Comparison of ENCODE assay signal across 17 mouse cellular contexts in the genomic region with DNA sequence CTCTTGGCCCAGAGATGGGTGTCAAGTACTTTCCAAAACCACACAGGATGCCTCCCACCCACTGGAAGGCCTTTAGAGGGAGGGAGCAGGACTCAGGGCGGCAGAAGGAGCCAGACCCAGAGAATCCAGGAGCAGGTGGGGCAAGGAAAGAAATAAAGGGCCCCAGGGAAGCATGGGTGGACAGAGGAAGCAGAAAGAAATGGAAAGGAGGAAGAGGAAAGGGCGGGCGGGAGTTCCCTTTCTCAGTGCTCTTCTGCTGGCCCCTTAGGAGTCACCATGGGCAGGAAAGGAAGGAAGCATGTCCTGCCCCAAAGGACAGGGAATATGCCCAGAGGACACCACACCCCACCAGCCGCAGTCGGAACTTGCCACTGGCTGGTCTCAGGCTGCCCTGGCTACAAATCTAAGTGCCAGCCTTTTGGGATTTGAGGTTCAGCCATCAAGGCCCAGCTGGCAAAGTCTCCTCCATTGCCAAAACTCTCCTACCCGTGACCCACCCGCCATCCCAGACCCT. TPM values are rescaled to one million over a fixed set of nuclear protein-coding genes. Genes with fewer than 3 reads are reported as not detected.
DNase-seq lines count a peak whose midpoint lies in the region; ATAC-seq and TF ChIP-seq lines count a peak whose summit lies in the region.
"Had no signal": no experiment of that assay in that cellular context is flagged by ENCODE, and none has a peak within 500 bp of the region (broad histone marks: within the 10 kb centered on the region; RNA-seq: fewer than 3 reads in every experiment).

No protein-coding gene starts in this region.

- no peak for ATAC-seq in heart, embryonic 12.5 days (ENCODE audit: insufficient number of reproducible peaks, low FRiP score)
- ATAC-seq in neural tube, embryonic 12.5 days (ENCODE audit: low FRiP score, low read depth), result no peak
- ATAC-seq in neural tube, embryonic 15.5 days (ENCODE audit: low FRiP score), result no peak
- ATAC-seq in megakaryocyte progenitor cell, adult 5-6 weeks (replicated peaks; ENCODE audit: poor library complexity), result no peak

- H3K27me3 ChIP-seq in heart, adult 2 months (ENCODE audit: control insufficient read depth, insufficient read depth, low read length), result no peaks in the 10 kb centered on the region
- H3K27me3 ChIP-seq in heart, embryonic 12.5 days (replicated peaks), result peaks cover 8% of the 10 kb centered on the region; the same call in 1 of the 2 replicates
- H3K27me3 ChIP-seq in neural tube, embryonic 12.5 days (replicated peaks), result no peaks in the 10 kb centered on the region; the same call in 1 of the 2 replicates
- H3K27me3 ChIP-seq in neural tube, embryonic 15.5 days (replicated peaks), result no peaks in the 10 kb centered on the region; the same call in 1 of the 2 replicates
- H3K27me3 ChIP-seq in limb, embryonic 10.5 days (ENCODE audit: low read depth, poor library complexity, severe bottlenecking), result no peaks in the 10 kb centered on the region

- no peaks in the 10 kb centered on the region for H3K36me3 ChIP-seq in heart, adult 2 months (ENCODE audit: control insufficient read depth, insufficient read depth, low read length)
- H3K36me3 ChIP-seq in heart, embryonic 12.5 days, result no peaks in the 10 kb centered on the region
- H3K36me3 ChIP-seq in neural tube, embryonic 12.5 days, result no peaks in the 10 kb centered on the region
- H3K36me3 ChIP-seq in neural tube, embryonic 15.5 days, result no peaks in the 10 kb centered on the region
- no peaks in the 10 kb centered on the region for H3K36me3 ChIP-seq in limb, embryonic 10.5 days
- H3K36me3 ChIP-seq: heart, embryonic 13.5 days had no signal

- no peak for TF ChIP-seq POLR2A in heart, adult 2 months (IDR thresholded peaks at IDR 0.05; ENCODE audit: insufficient read depth, low read depth, low read length)

- H3K9me3 ChIP-seq in heart, embryonic 12.5 days (replicated peaks), result no peaks in the 10 kb centered on the region
- no peaks in the 10 kb centered on the region for H3K9me3 ChIP-seq in neural tube, embryonic 12.5 days
- no peaks in the 10 kb centered on the region for H3K9me3 ChIP-seq in neural tube, embryonic 15.5 days (replicated peaks)
- no peaks in the 10 kb centered on the region for H3K9me3 ChIP-seq in limb, embryonic 10.5 days (replicated peaks)
- H3K9me3 ChIP-seq: heart, embryonic 13.5 days had no signal

- 53% methylated on average over 7 of the region's 7 CpGs for WGBS in heart, adult 2 months
- WGBS in heart, embryonic 12.5 days, result 72% methylated on average over 7 of the region's 7 CpGs
- 56% methylated on average over 7 of the region's 7 CpGs for WGBS in neural tube, embryonic 12.5 days
- WGBS in neural tube, embryonic 15.5 days, result 57% methylated on average over 7 of the region's 7 CpGs
- 82% methylated on average over 7 of the region's 7 CpGs for WGBS in limb, embryonic 10.5 days

- H3K4me1 ChIP-seq in heart, adult 2 months (ENCODE audit: control insufficient read depth, insufficient read depth, low read length), result peaks cover 8% of the 10 kb centered on the region
- peaks cover 33% of the 10 kb centered on the region for H3K4me1 ChIP-seq in heart, embryonic 12.5 days (replicated peaks)
- peaks cover 42% of the 10 kb centered on the region for H3K4me1 ChIP-seq in neural tube, embryonic 12.5 days
- peaks cover 39% of the 10 kb centered on the region for H3K4me1 ChIP-seq in neural tube, embryonic 15.5 days
- H3K4me1 ChIP-seq in limb, embryonic 10.5 days, result peaks cover 83% of the 10 kb centered on the region

- peak overlapping the region; percentile 55 for H3K27ac ChIP-seq in heart, adult 2 months
- no peak overlapping the region for H3K27ac ChIP-seq in heart, embryonic 12.5 days (ENCODE audit: poor library complexity, severe bottlenecking)
- no peak overlapping the region for H3K27ac ChIP-seq in neural tube, embryonic 12.5 days
- H3K27ac ChIP-seq in neural tube, embryonic 15.5 days (replicated peaks), result no peak overlapping the region
- peak overlapping the region; percentile 86 for H3K27ac ChIP-seq in limb, embryonic 10.5 days
- H3K27ac ChIP-seq: heart, embryonic 13.5 days; hindbrain, embryonic 14.5 days; layer of hippocampus, adult 2 months had no signal

- H3K4me2 ChIP-seq in heart, embryonic 12.5 days, result no peak overlapping the region
- no peak overlapping the region for H3K4me2 ChIP-seq in neural tube, embryonic 12.5 days (replicated peaks)
- no peak overlapping the region for H3K4me2 ChIP-seq in neural tube, embryonic 15.5 days
- H3K4me2 ChIP-seq: heart, embryonic 13.5 days; hindbrain, embryonic 14.5 days had no signal

- intact Hi-C loops in heart, adult 2 months (cut with DNase I), result loop anchor here (2.0 kb wide), 1 partner anchor 60 kb away; no protein-coding TSS in a partner anchor

- TF ChIP-seq CTCF in heart, adult 2 months (IDR thresholded peaks at IDR 0.05), result no peak

- peak in 1 of 2 experiments; percentile 39 for DNase-seq in heart, adult 2 months
- no peak for DNase-seq in limb, embryonic 10.5 days (ENCODE audit: low spot score)
- DNase-seq in thymus, postnatal 14 days, result no peak
- DNase-seq: cerebellum, postnatal 25 days; kidney, adult 18-20 months had no signal

- no peak for TF ChIP-seq EP300 in heart, adult 2 months (IDR thresholded peaks at IDR 0.05; ENCODE audit: insufficient read depth, low read depth, low read length)

- no peak overlapping the region for H3K9ac ChIP-seq in heart, adult 2 months (ENCODE audit: low read depth, low read length)
- no peak overlapping the region for H3K9ac ChIP-seq in heart, embryonic 12.5 days
- 0 out of 2 replicates have a peak overlapping the region, but pooled peaks have one; percentile 9 for H3K9ac ChIP-seq in neural tube, embryonic 12.5 days
- no peak overlapping the region for H3K9ac ChIP-seq in neural tube, embryonic 15.5 days (replicated peaks)
- H3K9ac ChIP-seq: heart, embryonic 13.5 days; hindbrain, embryonic 14.5 days had no signal

- no peak overlapping the region for H3K4me3 ChIP-seq in heart, adult 2 months
- no peak overlapping the region for H3K4me3 ChIP-seq in heart, embryonic 12.5 days
- no peak overlapping the region for H3K4me3 ChIP-seq in neural tube, embryonic 12.5 days
- H3K4me3 ChIP-seq in neural tube, embryonic 15.5 days (replicated peaks), result no peak overlapping the region
- H3K4me3 ChIP-seq in limb, embryonic 10.5 days, result no peak overlapping the region
- H3K4me3 ChIP-seq: erythroblast, embryonic 14.5 days; heart, embryonic 13.5 days; layer of hippocampus, adult 2 months had no signal

- H3K79me2 ChIP-seq in heart, adult 2 months (replicated peaks; ENCODE audit: control insufficient read depth, insufficient read depth, low read length), result no peaks in the 10 kb centered on the region

RNA-seq across cellular contexts. Expression of gene Fignl2, which starts 2.7 kb away (rescaled TPM):
- total RNA-seq in heart, adult 2 months (2021), result 1 to 10 TPM in 1 of 2 experiments, under 1 TPM in 1; 0.86 to 1.3 TPM
- polyA plus RNA-seq in heart, adult 2 months (2012; rRNA removed), result 1.6 and 1.9 TPM in 2 replicates
- 0.10 and 0.15 TPM in 2 replicates for polyA plus RNA-seq in heart, embryonic 12.5 days (2016; fragmentation: Nextera tagmentation; extraction: Ambion mirVana)
- polyA plus RNA-seq in neural tube, embryonic 12.5 days (2016; fragmentation: Nextera tagmentation; extraction: Ambion mirVana), result 0.55 and 0.84 TPM in 2 replicates
- 0.20 and 0.22 TPM in 2 replicates for polyA plus RNA-seq in neural tube, embryonic 15.5 days (2015; fragmentation: Nextera tagmentation; extraction: Ambion mirVana)
- 0.98 and 1.9 TPM in 2 replicates for polyA plus RNA-seq in limb, embryonic 10.5 days (2016; fragmentation: Nextera tagmentation; extraction: Ambion mirVana)
- not detected in 2 replicates for total RNA-seq in megakaryocyte progenitor cell, adult 5-6 weeks (2015)
- total RNA-seq in megakaryocyte progenitor cell, adult 5-6 weeks (2017), result under 0.01 TPM in 1 of 2 replicates, not detected in the other
- polyA plus RNA-seq: erythroblast, embryonic 14.5 days had no signal

RNA-seq across cellular contexts. Expression of gene Gm47841, which starts 33.9 kb away (rescaled TPM):
- total RNA-seq in heart, adult 2 months (2021), result not detected
- polyA plus RNA-seq in heart, adult 2 months (2012; rRNA removed), result not detected in 2 replicates
- polyA plus RNA-seq in heart, embryonic 12.5 days (2016; fragmentation: Nextera tagmentation; extraction: Ambion mirVana), result not detected in 2 replicates
- not detected in 2 replicates for polyA plus RNA-seq in neural tube, embryonic 12.5 days (2016; fragmentation: Nextera tagmentation; extraction: Ambion mirVana)
- 0.14 TPM in 1 of 2 replicates, not detected in the other for polyA plus RNA-seq in neural tube, embryonic 15.5 days (2015; fragmentation: Nextera tagmentation; extraction: Ambion mirVana)
- polyA plus RNA-seq in limb, embryonic 10.5 days (2016; fragmentation: Nextera tagmentation; extraction: Ambion mirVana), result not detected in 2 replicates
- not detected in 2 replicates for total RNA-seq in megakaryocyte progenitor cell, adult 5-6 weeks (2015)
- not detected in 2 replicates for total RNA-seq in megakaryocyte progenitor cell, adult 5-6 weeks (2017)
- total RNA-seq: adrenal gland, adult 18-20 months; layer of hippocampus, adult 2 months; left cerebral cortex, postnatal 25 days; midbrain, postnatal 0 days had no signal
- polyA plus RNA-seq: erythroblast, embryonic 14.5 days; heart, embryonic 13.5 days; hindbrain, embryonic 14.5 days; midbrain, postnatal 0 days; thymus, postnatal 0 days had no signal

RNA-seq across cellular contexts. Expression of gene Ankrd33, which starts 34.5 kb away (rescaled TPM):
- not detected for total RNA-seq in heart, adult 2 months (2021)
- not detected in 2 replicates for polyA plus RNA-seq in heart, adult 2 months (2012; rRNA removed)
- not detected in 2 replicates for polyA plus RNA-seq in heart, embryonic 12.5 days (2016; fragmentation: Nextera tagmentation; extraction: Ambion mirVana)
- polyA plus RNA-seq in neural tube, embryonic 12.5 days (2016; fragmentation: Nextera tagmentation; extraction: Ambion mirVana), result not detected in 2 replicates
- not detected in 2 replicates for polyA plus RNA-seq in neural tube, embryonic 15.5 days (2015; fragmentation: Nextera tagmentation; extraction: Ambion mirVana)
- polyA plus RNA-seq in limb, embryonic 10.5 days (2016; fragmentation: Nextera tagmentation; extraction: Ambion mirVana), result not detected in 2 replicates
- not detected in 2 replicates for total RNA-seq in megakaryocyte progenitor cell, adult 5-6 weeks (2015)
- total RNA-seq in megakaryocyte progenitor cell, adult 5-6 weeks (2017), result not detected in 2 replicates
- total RNA-seq: layer of hippocampus, adult 2 months; left cerebral cortex, postnatal 25 days; midbrain, postnatal 0 days had no signal
- polyA plus RNA-seq: erythroblast, embryonic 14.5 days; heart, embryonic 13.5 days; hindbrain, embryonic 14.5 days; midbrain, postnatal 0 days; thymus, postnatal 0 days had no signal

RNA-seq across cellular contexts. Expression of gene Acvrl1, which starts 47.2 kb away (rescaled TPM):
- total RNA-seq in heart, adult 2 months (2021), result 10 to 100 TPM; 24.1 to 29.5 TPM
- 35.0 and 39.7 TPM in 2 replicates for polyA plus RNA-seq in heart, adult 2 months (2012; rRNA removed)
- 3.1 and 3.6 TPM in 2 replicates for polyA plus RNA-seq in heart, embryonic 12.5 days (2016; fragmentation: Nextera tagmentation; extraction: Ambion mirVana)
- 8.3 and 10.2 TPM in 2 replicates for polyA plus RNA-seq in neural tube, embryonic 12.5 days (2016; fragmentation: Nextera tagmentation; extraction: Ambion mirVana)
- polyA plus RNA-seq in neural tube, embryonic 15.5 days (2015; fragmentation: Nextera tagmentation; extraction: Ambion mirVana), result 9.5 and 12.6 TPM in 2 replicates
- 7.2 and 8.3 TPM in 2 replicates for polyA plus RNA-seq in limb, embryonic 10.5 days (2016; fragmentation: Nextera tagmentation; extraction: Ambion mirVana)
- 0.27 and 1.1 TPM in 2 replicates for total RNA-seq in megakaryocyte progenitor cell, adult 5-6 weeks (2015)
- 1.6 and 1.7 TPM in 2 replicates for total RNA-seq in megakaryocyte progenitor cell, adult 5-6 weeks (2017)
- polyA plus RNA-seq: erythroblast, embryonic 14.5 days had no signal

Comparison
In these comparisons a context has a peak if more than half of its experiments do, and no peak if none do; other contexts are left out.
1. H3K27ac ChIP-seq: peak in heart, adult 2 months (single experiment) and limb, embryonic 10.5 days (single experiment); none in heart, embryonic 12.5 days (single experiment), neural tube, embryonic 12.5 days (single experiment) and neural tube, embryonic 15.5 days (single experiment).